Mouse (Mus musculus) left cerebral cortex, postnatal 25 days (tissue): ENCODE results near the gene Tldc2. TPM values are rescaled to one million over a fixed set of nuclear protein-coding genes. Genes with fewer than 3 reads are reported as not detected.

ENCODE experiments used
- DNase-seq, 2 experiments: peaks; one replicate each; pipeline ENCODE4 v3.0.0; 2022; ENCODE audit warnings: low spot score in 2 of 2, mixed read lengths in 1 of 2
- intact Hi-C: fragments of 180-260 bp; cut with DNase I; formaldehyde crosslinking; loops from one replicate; pipeline ENCODE4 v1.15.1; 2025
- total RNA-seq, 2 experiments: library from RNA; stranded (reverse); gene quantifications; 2 replicates each; pipeline ENCODE4 v1.2.3; 2021

Tldc2 gene
- total RNA-seq: not detected

- intact Hi-C loops: no loop called here
- no peak for DNase-seq
Observed at GRCm38 (mm10) chr2:157086796-157087195, at the start of gene Tldc2. Gene Tldc2, plus strand, starts transcription at chr2:157087055.

DNA sequence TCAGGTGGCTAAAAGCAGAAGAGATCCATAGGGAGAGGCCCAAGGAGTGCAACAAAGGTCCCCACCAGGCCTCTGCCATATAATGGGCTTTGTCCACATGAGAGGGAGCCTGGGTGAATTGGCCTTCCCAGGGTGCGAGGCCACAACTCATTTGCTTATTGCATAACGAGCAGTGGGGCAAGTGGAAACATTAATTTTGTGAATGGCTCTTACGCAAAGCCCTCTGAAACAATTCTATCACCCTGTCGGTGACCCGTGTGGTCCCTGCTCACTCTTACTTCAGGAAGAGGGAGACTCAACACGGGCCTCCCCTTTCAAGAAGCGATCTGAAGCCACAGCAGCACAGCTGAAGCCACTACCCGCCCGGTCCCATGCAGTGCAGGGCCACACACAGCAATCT is 49.6 kb upstream of the Tldc2 start:
- DNase-seq: no peak
- intact Hi-C loops: no loop called here

DNA sequence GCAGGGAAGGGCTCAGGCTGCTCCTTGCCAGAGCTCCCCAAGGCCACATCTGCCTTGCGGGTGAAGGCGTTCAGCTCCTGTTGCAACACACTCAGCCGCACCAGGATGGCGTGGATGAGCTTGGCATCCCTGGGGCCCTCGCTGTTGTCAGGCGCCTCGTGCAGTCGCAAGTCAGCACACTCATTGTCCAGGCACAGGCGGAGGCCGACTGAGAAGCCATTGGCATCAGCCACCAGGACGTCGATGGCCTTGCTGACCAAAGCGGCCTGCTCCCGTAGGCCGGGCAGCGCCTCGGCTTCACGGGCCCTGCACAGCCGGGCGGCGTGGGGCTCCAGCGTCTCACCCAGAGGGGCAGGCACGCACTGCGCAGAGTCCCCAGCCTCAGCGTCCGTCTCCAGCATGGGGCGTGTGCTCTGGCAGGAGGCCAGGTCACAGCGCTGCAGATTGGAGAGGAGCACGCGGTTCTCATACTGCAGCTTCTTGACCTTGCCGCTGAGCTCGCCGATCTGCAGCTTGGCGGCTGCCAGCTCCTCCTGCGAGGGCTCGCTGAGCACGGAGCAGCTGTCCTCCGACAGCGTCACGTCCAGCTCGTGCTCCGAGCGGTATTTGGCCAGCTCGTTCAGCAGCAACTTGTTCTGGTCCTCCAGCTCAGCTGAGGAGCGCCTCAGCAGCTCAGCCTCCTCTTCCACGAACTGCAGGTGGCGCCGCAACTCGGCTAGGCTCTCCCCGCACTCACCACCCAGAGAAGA is 46.8 kb upstream of the Tldc2 start:
- no peak for DNase-seq
- intact Hi-C loops: loop anchor here (5.0 kb wide), 1 partner anchor 37 kb away; the partner anchor contains the start of gene Soga1

DNA sequence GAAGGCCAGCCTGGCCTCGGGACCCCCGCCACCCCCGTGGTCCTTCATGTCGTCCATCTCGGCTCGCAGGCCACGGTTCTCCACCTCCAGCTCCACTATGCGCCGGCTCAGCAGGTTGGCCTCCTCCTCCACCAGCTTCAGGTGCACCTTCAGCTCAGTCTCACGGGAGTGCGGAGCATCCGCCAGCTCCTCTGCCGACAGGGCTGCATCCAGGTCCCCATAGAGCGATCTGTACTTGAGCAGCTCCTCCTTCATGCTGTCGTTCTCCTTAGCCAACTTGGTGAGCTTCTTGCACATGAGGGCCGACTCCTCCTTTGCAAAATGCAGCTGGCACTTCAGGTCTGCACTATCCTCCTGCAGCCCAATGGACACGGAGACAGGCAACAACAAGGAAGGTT is 46.2 kb upstream of the Tldc2 start:
- intact Hi-C loops: loop anchor here (5.0 kb wide), 1 partner anchor 37 kb away; the partner anchor contains the start of gene Soga1

GRCm38 (mm10) chr2:157041421-157041820 is 45.4 kb upstream of the Tldc2 start:
- DNase-seq: no peak
- intact Hi-C loops: loop anchor here (5.0 kb wide), 1 partner anchor 36 kb away; the partner anchor contains the start of gene Soga1

More for the DNA sequence above, 46.2 kb upstream of the Tldc2 start:
- no peak for DNase-seq

DNA sequence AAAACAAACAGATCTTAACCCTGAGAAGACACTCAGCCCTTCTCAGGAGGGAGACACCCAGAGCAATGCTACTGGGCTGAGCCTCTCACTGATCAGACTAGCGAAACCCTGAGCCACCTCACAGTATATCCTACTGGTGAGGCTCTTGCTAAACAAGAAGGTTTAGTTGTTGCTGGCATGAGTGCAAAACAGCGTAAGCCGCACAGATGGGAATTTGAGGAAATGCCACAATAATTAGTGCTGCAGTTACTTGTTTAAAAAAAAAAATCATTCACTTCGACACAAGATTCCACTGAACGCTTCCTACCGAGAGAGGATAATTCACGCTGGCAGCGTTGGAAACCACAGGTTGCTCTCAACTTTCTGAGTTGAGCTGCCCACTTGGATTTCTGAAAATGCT is 43.3 kb upstream of the Tldc2 start:
- peak in 1 of 2 experiments; percentile 39 for DNase-seq

GRCm38 (mm10) chr2:157043987-157044386 is 42.9 kb upstream of the Tldc2 start:
- DNase-seq: no peak
- intact Hi-C loops: loop anchor here (5.0 kb wide), 1 partner anchor 33 kb away; the partner anchor contains the start of gene Soga1

More for the DNA sequence above, 43.3 kb upstream of the Tldc2 start:
- intact Hi-C loops: loop anchor here (5.0 kb wide), 1 partner anchor 34 kb away; the partner anchor contains the start of gene Soga1

- no peak for DNase-seq
- intact Hi-C loops: loop anchor here (5.0 kb wide), 1 partner anchor 46 kb away; no protein-coding TSS in a partner anchor
Observed at GRCm38 (mm10) chr2:157045932-157046331, 40.9 kb upstream of the Tldc2 start.

DNA sequence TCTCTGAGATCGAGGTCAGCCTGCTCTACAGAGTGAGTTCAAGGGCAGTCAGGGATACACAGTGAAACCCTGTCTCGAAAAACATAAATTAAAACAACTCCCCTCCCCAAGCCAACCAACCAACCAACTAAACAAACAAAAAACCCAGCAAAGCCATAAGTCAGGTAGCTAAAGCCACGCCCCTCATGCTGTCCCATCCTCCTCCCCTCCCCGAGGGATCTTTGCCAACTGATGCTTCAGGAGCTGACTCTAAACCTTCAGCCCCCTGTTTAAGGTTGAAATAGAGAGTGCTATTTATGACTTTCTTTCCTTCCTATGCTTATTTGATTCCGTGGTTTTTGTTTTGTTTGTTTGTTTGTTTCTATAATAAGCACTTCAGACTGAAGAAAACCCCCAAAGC is 39.9 kb upstream of the Tldc2 start:
- intact Hi-C loops: loop anchor here (5.0 kb wide), 1 partner anchor 45 kb away; no protein-coding TSS in a partner anchor
- DNase-seq: no peak

DNA sequence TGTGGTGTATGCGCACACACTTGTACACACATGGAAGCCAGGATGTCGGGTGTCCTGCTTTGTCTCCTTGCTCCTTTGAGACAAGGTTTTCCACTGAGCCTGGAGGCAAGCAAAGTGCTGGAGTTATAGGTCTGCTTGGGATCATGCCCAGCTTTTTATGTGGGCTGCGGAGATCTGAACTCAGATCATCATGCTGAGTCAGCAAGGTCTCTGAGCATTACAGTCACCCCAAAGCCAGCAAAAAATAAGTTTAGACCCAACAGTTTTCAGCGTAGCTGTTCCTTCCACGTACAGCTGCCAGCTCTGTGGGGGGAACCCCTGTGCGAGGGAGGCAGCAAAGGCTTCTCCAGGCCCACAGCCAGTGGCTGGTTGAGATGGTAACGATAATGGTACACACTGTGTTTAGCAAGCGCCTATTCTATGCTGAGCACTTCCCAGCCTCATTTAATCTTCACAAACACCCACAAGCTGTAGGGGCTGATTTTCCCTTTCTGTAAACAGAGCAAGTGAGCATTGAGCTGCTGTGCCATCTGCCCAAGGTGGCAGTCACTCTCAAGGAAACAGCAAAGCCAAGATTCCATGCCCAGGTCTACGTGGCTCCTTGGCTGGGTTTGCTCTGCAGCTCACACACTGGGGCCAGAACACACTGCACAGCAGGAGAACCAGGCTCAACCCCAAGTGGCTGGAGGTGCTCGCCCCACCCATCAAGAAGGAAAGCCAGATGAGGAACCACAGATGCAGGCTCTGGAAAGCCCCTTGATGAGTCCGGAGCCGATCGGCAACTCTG is 38.3 kb upstream of the Tldc2 start:
- peak; percentile 81 to 95 for DNase-seq
- intact Hi-C loops: loop anchor here (1.0 to 5.0 kb wide), 2 partner anchors 44 to 53 kb away; no protein-coding TSS in a partner anchor

DNA sequence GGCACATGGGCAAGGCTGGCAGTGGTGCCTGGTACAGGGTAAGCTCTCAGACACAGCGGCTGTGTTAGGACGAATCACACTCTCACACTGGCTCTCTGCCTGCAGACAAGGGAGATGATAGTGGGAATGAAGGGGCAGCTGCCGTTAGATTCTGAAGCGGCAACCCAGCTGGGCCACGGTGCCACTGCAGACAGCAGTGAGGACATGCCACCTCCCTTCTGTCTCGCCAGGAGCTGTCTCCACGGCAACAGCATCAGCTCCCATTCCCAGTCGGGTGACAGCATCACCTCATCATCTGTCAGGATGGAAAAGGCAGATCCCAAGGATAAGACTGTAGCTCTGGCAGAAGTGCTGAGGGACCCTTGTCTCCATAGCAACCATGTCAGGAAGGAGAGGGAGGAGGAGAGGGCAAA is 37.0 kb upstream of the Tldc2 start:
- intact Hi-C loops: loop anchor here (5.0 kb wide), 1 partner anchor 42 kb away; no protein-coding TSS in a partner anchor
- peak; percentile 63 to 66 for DNase-seq

DNA sequence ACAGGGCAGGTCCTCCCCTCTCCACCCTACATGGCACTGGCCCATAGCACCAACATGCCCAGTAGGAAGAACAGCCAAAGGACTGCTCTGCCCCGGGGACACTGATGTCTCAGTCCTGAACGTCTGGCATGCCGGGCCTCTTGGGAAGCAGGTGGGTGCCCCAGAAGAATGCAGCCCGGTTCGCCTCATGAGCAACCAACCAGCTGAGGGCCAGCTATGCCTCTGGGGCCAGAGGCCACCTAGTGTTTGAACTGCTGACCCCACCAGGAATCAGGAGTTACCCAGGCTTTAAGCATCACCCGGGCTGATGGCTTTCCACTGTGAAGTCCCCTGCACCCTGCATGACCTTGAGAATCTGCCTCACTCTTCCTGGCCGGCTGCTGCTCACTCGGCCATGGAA is 34.4 kb upstream of the Tldc2 start:
- DNase-seq: no peak
- intact Hi-C loops: no loop called here

DNA sequence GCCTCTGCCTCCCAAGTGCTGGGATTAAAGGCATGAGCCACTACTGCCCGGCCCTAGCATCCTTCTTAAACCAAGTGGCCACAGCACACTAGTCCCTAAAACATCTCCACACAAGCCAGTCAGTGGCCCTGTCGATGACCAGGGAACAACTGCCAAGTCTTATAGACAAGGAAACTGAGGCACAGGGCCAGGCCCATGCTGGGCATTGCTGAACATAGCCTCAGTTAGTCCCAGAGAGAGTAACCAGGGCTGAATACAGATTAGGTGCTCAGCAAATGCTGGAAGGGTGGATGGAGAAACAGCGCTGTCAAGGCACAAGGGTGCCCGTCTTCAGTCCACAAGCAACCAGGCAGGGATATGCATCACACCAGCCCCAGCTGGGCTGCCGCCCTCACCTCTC is 33.7 kb upstream of the Tldc2 start:
- intact Hi-C loops: no loop called here
- DNase-seq: no peak

DNA sequence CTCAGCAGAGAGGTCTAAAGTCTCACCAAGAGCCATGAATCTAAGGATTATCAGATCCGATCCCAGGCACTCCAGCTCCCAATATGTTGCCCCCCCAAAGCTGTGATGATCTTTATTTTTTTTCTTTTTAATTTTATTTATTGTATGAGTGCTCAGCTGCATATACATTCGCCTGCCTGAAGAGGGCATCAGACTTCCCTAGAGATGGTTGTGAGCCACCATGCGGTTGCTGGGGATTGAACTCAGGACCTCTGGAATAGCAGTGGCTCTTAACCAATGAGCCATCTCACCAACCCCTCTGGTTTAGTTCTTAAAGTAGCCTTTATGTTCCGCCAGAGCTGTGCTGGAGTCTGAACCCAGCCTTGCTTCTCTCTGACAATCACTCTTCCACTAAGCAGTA is 33.1 kb upstream of the Tldc2 start:
- DNase-seq: no peak
- intact Hi-C loops: no loop called here

GRCm38 (mm10) chr2:157054297-157054696 is 32.6 kb upstream of the Tldc2 start:
- intact Hi-C loops: no loop called here
- no peak for DNase-seq

GRCm38 (mm10) chr2:157054816-157055215 is 32.0 kb upstream of the Tldc2 start:
- peak in 1 of 2 experiments; percentile 55 for DNase-seq
- intact Hi-C loops: no loop called here

GRCm38 (mm10) chr2:157055721-157056120 is 31.1 kb upstream of the Tldc2 start:
- intact Hi-C loops: no loop called here
- no peak for DNase-seq

- no peak for DNase-seq
- intact Hi-C loops: no loop called here
Observed at GRCm38 (mm10) chr2:157057186-157057585, 29.7 kb upstream of the Tldc2 start.

DNA sequence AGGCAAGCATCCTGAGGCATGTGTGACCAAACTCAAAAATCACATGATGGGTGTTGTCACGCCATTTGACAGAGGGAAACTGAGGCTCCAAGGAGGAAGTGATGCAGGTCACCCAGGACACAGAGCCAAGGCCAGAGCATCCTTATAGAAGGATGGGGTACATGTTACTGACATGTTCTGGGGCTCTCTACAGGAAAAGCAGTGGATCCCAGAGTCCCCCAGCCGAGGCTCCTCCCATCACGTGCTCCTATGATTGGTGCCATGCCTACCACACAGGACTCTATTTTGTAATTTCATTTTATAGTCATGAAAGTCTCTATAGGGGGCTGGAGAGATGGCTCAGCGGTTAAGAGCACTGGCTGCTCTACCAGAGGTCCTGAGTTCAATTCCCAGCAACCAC is 29.1 kb upstream of the Tldc2 start:
- DNase-seq: no peak
- intact Hi-C loops: no loop called here

GRCm38 (mm10) chr2:157058342-157058998 is 28.4 kb upstream of the Tldc2 start:
- DNase-seq: peak; percentile 74 to 81
- intact Hi-C loops: no loop called here
